Mouse (Mus musculus) heart, embryonic 11.5 days (tissue): ENCODE data around the gene Syt17. TPM values are rescaled to one million over a fixed set of nuclear protein-coding genes. Genes with fewer than 3 reads are reported as not detected.

Source experiments
- ATAC-seq: fragments of 200-750 bp; cut with Nextera tagmentation; replicated peaks from 2 replicates; pipeline ENCODE4 v1.8.0; 2017; ENCODE audit warnings: moderate library complexity; ENCODE audit not compliant: insufficient number of reproducible peaks, low FRiP score, low TSS enrichment
- H3K27ac ChIP-seq: fragments of 300-500 bp; sonication (generic); 2 replicates; pipeline ENCODE4 v1.5.1; 2014; ENCODE audit warnings: mild to moderate bottlenecking, low read depth, low read length
- H3K27me3 ChIP-seq: fragments of 300-500 bp; sonication (generic); 2 replicates; pipeline ENCODE4 v1.6.1; 2014; ENCODE audit warnings: mild to moderate bottlenecking, low read length, mixed read lengths; ENCODE audit not compliant: control insufficient read depth, insufficient read depth
- H3K36me3 ChIP-seq: fragments of 300-500 bp; sonication (generic); 2 replicates; pipeline ENCODE4 v1.6.1; 2014; ENCODE audit warnings: mild to moderate bottlenecking, low read length, moderate library complexity, mixed read lengths; ENCODE audit not compliant: control insufficient read depth, insufficient read depth
- H3K4me1 ChIP-seq: fragments of 300-500 bp; sonication (generic); 2 replicates; pipeline ENCODE4 v1.6.1; 2014; ENCODE audit warnings: low read length; ENCODE audit not compliant: control insufficient read depth, insufficient read depth
- H3K4me2 ChIP-seq: fragments of 300-500 bp; sonication (generic); 2 replicates; pipeline ENCODE4 v1.6.1; 2014; ENCODE audit warnings: mild to moderate bottlenecking, moderate library complexity
- H3K4me3 ChIP-seq: fragments of 300-500 bp; sonication (generic); 2 replicates; pipeline ENCODE4 v1.5.1; 2014; ENCODE audit warnings: low read depth, low read length
- H3K9ac ChIP-seq: fragments of 300-500 bp; sonication (generic); 2 replicates; pipeline ENCODE4 v1.6.1; 2014; ENCODE audit warnings: mild to moderate bottlenecking, low read depth, low read length, moderate library complexity
- H3K9me3 ChIP-seq: fragments of 300-500 bp; sonication (generic); replicated peaks from 2 replicates; pipeline ENCODE4 v1.6.1; 2016; ENCODE audit warnings: low read length; ENCODE audit not compliant: control insufficient read depth
- WGBS: fragments of 180-500 bp; shearing (Covaris S2); extraction: QIAGEN DNeasy Blood & Tissue Kit; methylation state at CpG from one replicate; pipeline ENCODE4 v1.1.7; 2014; ENCODE audit not compliant: insufficient replicate concordance; 5-methylcytosine and 5-hydroxymethylcytosine counted together
- polyA plus RNA-seq: library from polyadenylated mRNA; unstranded; fragments of >200 nt; fragmentation: Nextera tagmentation; extraction: Ambion mirVana; gene quantifications from 2 replicates; pipeline ENCODE4 v1.2.1, GENCODE M21; 2014

Gene Syt17
- polyA plus RNA-seq, 1 experiment from 2014 or later: 0.39 TPM

- Histone ChIP-seq H3K27me3 (no peaks in the 10 kb centered on the region), H3K36me3 (no peaks in the 10 kb centered on the region), H3K9me3 (peaks cover 3% of the 10 kb centered on the region; the same call in 1 of the 2 replicates), H3K4me3 (no peak overlapping the region), H3K27ac (no peak overlapping the region), H3K9ac (no peak overlapping the region), H3K4me1 (peaks cover 4% of the 10 kb centered on the region; the same call in 1 of the 2 replicates), H3K4me2 (no peak overlapping the region)
- WGBS: 100% methylated on average over 1 of the region's 1 CpGs
- ATAC-seq: no peak
Observed at GRCm38 (mm10) chr7:118472886-118473285, 24.9 kb upstream of the Syt17 start.

- 78% methylated on average over 3 of the region's 3 CpGs for whole genome bisulfite sequencing
Observed at GRCm38 (mm10) chr7:118468060-118468459, 20.0 kb upstream of the Syt17 start.

GRCm38 (mm10) chr7:118464432-118464831 lies 16.4 kb upstream of the Syt17 start:
- H3K27ac ChIP-seq: no peak overlapping the region
- H3K27me3 ChIP-seq: 0 out of 2 replicates have a peak, but pooled peaks cover 2% of the 10 kb centered on the region
- no peaks in the 10 kb centered on the region for H3K36me3 ChIP-seq
- no peak overlapping the region for H3K4me2 ChIP-seq
- H3K4me1 ChIP-seq: 0 out of 2 replicates have a peak, but pooled peaks cover 5% of the 10 kb centered on the region
- no peak for ATAC-seq
- 39% methylated on average over 4 of the region's 4 CpGs for WGBS
- no peak overlapping the region for H3K4me3 ChIP-seq
- H3K9ac ChIP-seq: no peak overlapping the region
- no peaks in the 10 kb centered on the region for H3K9me3 ChIP-seq

More at GRCm38 (mm10) chr7:118468060-118468459, 20.0 kb upstream of the Syt17 start:
- no peaks in the 10 kb centered on the region for H3K9me3 ChIP-seq
- H3K4me1 ChIP-seq: peaks cover 6% of the 10 kb centered on the region; the same call in 1 of the 2 replicates
- no peak overlapping the region for H3K4me3 ChIP-seq
- H3K9ac ChIP-seq: no peak overlapping the region
- H3K4me2 ChIP-seq: no peak overlapping the region
- no peak overlapping the region for H3K27ac ChIP-seq
- H3K36me3 ChIP-seq: no peaks in the 10 kb centered on the region
- H3K27me3 ChIP-seq: 0 out of 2 replicates have a peak, but pooled peaks cover 2% of the 10 kb centered on the region
- ATAC-seq: no peak

GRCm38 (mm10) chr7:118462818-118463762 lies 15.1 kb upstream of the Syt17 start:
- Histone ChIP-seq H3K9me3 (no peaks in the 10 kb centered on the region), H3K36me3 (no peaks in the 10 kb centered on the region), H3K4me1 (0 out of 2 replicates have a peak, but pooled peaks cover 5% of the 10 kb centered on the region), H3K27me3 (0 out of 2 replicates have a peak, but pooled peaks cover 2% of the 10 kb centered on the region), H3K9ac (no peak overlapping the region), H3K27ac (no peak overlapping the region), H3K4me2 (no peak overlapping the region), H3K4me3 (no peak overlapping the region)
- 61% methylated on average over 11 of the region's 11 CpGs for WGBS
- no peak for ATAC-seq

- Histone ChIP-seq H3K4me2 (no peak overlapping the region), H3K4me1 (0 out of 2 replicates have a peak, but pooled peaks cover 3% of the 10 kb centered on the region), H3K9me3 (no peaks in the 10 kb centered on the region), H3K4me3 (no peak overlapping the region), H3K27me3 (0 out of 2 replicates have a peak, but pooled peaks cover 2% of the 10 kb centered on the region), H3K9ac (no peak overlapping the region), H3K36me3 (no peaks in the 10 kb centered on the region), H3K27ac (no peak overlapping the region)
- 51% methylated on average over 16 of the region's 16 CpGs for WGBS
- ATAC-seq: no peak; the same call in 1 of the 2 replicates
Observed at GRCm38 (mm10) chr7:118461400-118462136, 13.5 kb upstream of the Syt17 start.

GRCm38 (mm10) chr7:118453722-118454121 lies 5.7 kb upstream of the Syt17 start:
- Histone ChIP-seq H3K36me3 (no peaks in the 10 kb centered on the region), H3K4me3 (no peak overlapping the region), H3K4me2 (no peak overlapping the region), H3K27me3 (peaks cover 2% of the 10 kb centered on the region; the same call in 1 of the 2 replicates), H3K9ac (no peak overlapping the region), H3K27ac (no peak overlapping the region), H3K4me1 (no peaks in the 10 kb centered on the region), H3K9me3 (no peaks in the 10 kb centered on the region)
- 49% methylated on average over 4 of the region's 4 CpGs for WGBS
- no peak for ATAC-seq

GRCm38 (mm10) chr7:118452940-118453339 lies 4.9 kb upstream of the Syt17 start:
- peaks cover 8% of the 10 kb centered on the region for H3K27me3 ChIP-seq
- ATAC-seq: no peak
- 29% methylated on average over 2 of the region's 2 CpGs for WGBS

More at GRCm38 (mm10) chr7:118452940-118453339, 4.9 kb upstream of the Syt17 start:
- Histone ChIP-seq H3K4me2 (no peak overlapping the region), H3K36me3 (no peaks in the 10 kb centered on the region), H3K27ac (no peak overlapping the region), H3K4me1 (0 out of 2 replicates have a peak, but pooled peaks cover 3% of the 10 kb centered on the region), H3K9ac (no peak overlapping the region), H3K9me3 (no peaks in the 10 kb centered on the region), H3K4me3 (no peak overlapping the region)
